Mouse (Mus musculus) left cerebral cortex, adult 11 months (tissue): ENCODE results near the gene Acadm.

Experiments
- DNase-seq: peaks from one replicate; pipeline ENCODE4 v3.0.0; 2022; ENCODE audit warnings: low spot score

Acadm gene

DNA sequence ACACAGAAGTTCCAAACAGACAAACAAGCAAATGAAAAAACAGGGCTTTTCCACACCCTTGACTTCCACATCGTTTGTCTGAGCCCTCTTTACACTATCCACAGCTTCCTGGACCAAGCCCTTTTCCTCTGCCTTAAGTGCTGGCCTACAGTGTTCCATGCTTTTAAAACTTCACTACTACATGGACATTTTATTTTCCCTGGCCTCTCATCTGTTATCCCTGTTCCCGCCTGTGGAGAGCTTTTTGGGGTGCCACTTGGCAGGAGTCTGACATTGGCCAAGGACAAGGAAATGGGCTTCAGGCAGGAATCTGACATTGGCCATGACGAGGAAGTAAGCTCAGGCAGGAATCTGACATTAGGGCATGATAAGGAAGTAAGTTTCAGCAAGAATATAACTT lies 41.8 kb downstream of the Acadm start:
- no peak for DNase-seq

DNA sequence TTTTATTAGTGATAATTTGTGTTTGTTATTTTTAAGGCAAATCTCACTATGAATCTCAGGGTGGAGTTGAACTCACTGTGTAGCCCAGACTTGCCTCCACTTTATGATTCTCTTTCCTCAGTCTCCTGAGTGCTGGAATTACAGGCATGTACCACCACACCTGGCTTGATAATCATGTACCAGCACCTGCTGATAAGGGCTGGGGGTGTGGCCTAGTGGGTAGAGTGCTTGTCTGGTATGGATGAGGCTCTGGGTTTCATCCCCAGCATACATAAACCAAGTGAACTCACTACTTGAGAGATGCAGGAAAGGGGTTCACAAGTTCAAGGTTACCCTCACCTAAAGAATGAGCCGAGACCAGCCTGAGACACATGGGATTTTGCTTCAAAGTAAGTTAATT lies 42.5 kb downstream of the Acadm start:
- DNase-seq: no peak

DNA sequence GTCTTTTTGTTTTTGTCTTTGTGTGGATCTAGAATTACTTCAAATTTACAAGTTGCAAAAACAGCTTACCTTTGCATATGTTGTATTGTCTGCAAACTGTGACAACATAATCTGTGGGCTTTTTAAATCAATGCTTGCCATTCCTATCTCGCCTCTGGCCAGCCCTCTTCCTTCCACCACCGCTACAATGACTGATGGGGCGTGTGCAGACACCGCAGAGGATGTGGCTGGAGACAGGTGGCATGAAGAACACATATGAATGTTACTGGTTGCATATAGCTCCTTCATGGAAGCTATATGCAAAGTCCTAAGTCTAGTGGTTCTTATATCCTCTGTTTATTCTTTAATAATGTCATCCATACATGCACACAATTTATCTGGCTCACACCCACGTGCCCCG lies 47.2 kb downstream of the Acadm start:
- no peak for DNase-seq

- no peak for DNase-seq
These were observed 49.0 kb downstream of the Acadm start for GRCm38 (mm10) chr3:153895454-153895853.

DNA sequence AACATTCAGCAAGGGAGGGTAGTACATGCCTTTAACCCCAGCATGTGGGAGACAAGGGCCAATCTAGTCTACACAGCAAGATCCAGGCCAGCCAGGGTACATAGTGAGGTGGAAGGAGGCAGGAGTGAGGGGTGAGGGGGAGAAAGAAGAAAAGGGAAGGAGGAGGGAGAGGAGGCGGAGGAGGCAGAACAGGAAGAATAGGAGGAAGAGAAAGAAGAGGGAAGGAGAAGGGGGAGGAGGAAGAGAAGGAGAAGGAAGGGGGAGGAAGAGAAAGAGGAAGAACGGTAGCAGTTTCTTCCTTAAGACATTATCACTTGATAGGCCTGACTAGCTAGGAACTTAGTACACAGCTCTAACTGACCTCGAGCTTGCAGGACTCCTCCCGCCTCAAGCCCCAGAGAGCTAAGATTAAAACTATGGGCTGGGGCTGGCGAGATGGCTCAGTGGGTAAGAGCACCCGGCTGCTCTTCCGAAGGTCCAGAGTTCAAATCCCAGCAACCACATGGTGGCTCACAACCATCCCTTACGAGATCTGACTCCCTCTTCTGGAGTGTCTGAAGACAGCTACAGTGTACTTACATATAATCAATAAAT lies 55.1 kb downstream of the Acadm start:
- DNase-seq: no peak

GRCm38 (mm10) chr3:153888141-153888540 lies 56.3 kb downstream of the Acadm start:
- DNase-seq: no peak

DNA sequence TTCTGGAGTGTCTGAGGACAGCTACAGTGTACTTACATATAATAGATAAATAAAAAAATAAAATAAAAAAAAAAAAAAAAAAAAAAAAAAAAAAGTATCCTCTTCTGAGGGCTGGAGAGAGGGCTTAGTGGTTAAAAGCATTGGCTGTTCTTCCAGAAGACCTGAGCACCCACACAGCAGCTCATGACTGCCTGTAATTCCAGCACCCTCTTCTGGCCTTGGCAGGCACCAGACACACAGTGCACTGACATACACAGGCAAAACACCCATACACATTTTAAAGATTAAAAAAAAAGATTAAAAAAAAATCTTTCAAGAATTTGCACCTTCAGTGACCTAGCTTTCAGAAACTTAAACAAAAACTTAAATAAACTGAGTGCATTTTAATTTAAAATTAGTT lies 58.1 kb downstream of the Acadm start:
- no peak for DNase-seq
